Mouse (Mus musculus) stomach, embryonic 14.5 days (tissue): ENCODE results near the gene Eml2. TPM values are rescaled to one million over a fixed set of nuclear protein-coding genes. Genes with fewer than 3 reads are reported as not detected.
A peak's percentile ranks its signal among the peaks of the same experiment; 100 is the strongest.

Experiments used
- ATAC-seq: fragments of 200-750 bp; cut with Nextera tagmentation; 2 replicates; pipeline ENCODE4 v1.8.0; 2017; ENCODE audit warnings: low read depth, moderate TSS enrichment; ENCODE audit not compliant: insufficient number of reproducible peaks, insufficient read depth, low FRiP score
- H3K27ac ChIP-seq: fragments of 300-500 bp; sonication (generic); 2 replicates; pipeline ENCODE4 v1.5.1; 2014; ENCODE audit warnings: mild to moderate bottlenecking, low read length, moderate library complexity, mixed read lengths
- H3K27me3 ChIP-seq: fragments of 300-500 bp; sonication (generic); 2 replicates; pipeline ENCODE4 v1.6.1; 2014; ENCODE audit warnings: low read length, control low read depth, mixed read lengths; ENCODE audit not compliant: control insufficient read depth, insufficient read depth
- H3K36me3 ChIP-seq: fragments of 300-500 bp; sonication (generic); 2 replicates; pipeline ENCODE4 v1.6.1; 2014; ENCODE audit warnings: mild to moderate bottlenecking, control low read depth, low read length, moderate library complexity, mixed read lengths; ENCODE audit not compliant: control insufficient read depth, insufficient read depth
- H3K4me1 ChIP-seq: fragments of 300-500 bp; sonication (generic); 2 replicates; pipeline ENCODE4 v1.6.1; 2014; ENCODE audit warnings: low read length, control low read depth, mixed read lengths; ENCODE audit not compliant: control insufficient read depth, insufficient read depth
- H3K4me2 ChIP-seq: fragments of 300-500 bp; sonication (generic); replicated peaks from 2 replicates; pipeline ENCODE4 v1.6.1; 2014; ENCODE audit warnings: low read depth, low read length, control low read depth
- H3K4me3 ChIP-seq: fragments of 300-500 bp; sonication (generic); 2 replicates; pipeline ENCODE4 v1.5.1; 2014; ENCODE audit warnings: low read depth, low read length, control low read depth
- H3K9ac ChIP-seq: fragments of 300-500 bp; sonication (generic); replicated peaks from 2 replicates; pipeline ENCODE4 v1.6.1; 2014; ENCODE audit warnings: low read depth, mild to moderate bottlenecking, control low read depth, low read length, moderate library complexity, mixed read lengths
- H3K9me3 ChIP-seq: fragments of 300-500 bp; sonication (generic); 2 replicates; pipeline ENCODE4 v1.6.1; 2016; ENCODE audit warnings: low read depth, low read length, control low read depth; ENCODE audit not compliant: control insufficient read depth
- WGBS: fragments of 180-500 bp; shearing (Covaris S2); extraction: QIAGEN DNeasy Blood & Tissue Kit; methylation state at CpG from one replicate; pipeline ENCODE4 v1.1.7; 2014; 5-methylcytosine and 5-hydroxymethylcytosine counted together
- polyA plus RNA-seq: library from polyadenylated mRNA; unstranded; fragments of >200 nt; fragmentation: Nextera tagmentation; extraction: Ambion mirVana; gene quantifications from 2 replicates; pipeline ENCODE4 v1.2.1, GENCODE M21; 2014

Gene Eml2
- polyA plus RNA-seq, 1 experiment from 2014 or later: 4.8 TPM

DNA sequence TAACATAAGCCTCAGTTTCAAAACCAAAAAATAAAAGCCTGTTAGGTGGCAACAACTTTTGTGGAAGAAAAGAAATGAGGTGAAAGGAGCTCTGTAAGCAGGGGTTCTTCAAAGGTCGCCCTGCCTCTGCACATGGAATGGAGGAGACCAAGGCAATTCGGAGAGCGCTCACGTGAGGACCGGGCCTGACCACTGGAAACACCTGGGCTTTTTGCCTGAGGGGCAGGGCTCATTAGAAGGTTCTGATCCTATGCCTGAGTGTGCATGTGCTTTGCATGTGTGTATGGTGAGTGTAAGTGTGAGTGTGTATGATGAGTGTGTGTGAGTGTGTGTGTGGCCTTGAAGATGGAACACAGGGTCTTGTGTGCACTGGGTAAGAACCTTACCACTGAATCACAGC, 54.7 kb downstream of the Eml2 start:
- no peaks in the 10 kb centered on the region for H3K27me3 ChIP-seq
- WGBS: 94% methylated on average over 5 of the region's 5 CpGs
- peaks cover 10% of the 10 kb centered on the region; the same call in 1 of the 2 replicates for H3K4me1 ChIP-seq
- no peak overlapping the region for H3K4me2 ChIP-seq
- H3K4me3 ChIP-seq: no peak overlapping the region
- H3K36me3 ChIP-seq: no peaks in the 10 kb centered on the region
- no peak overlapping the region for H3K9ac ChIP-seq
- H3K27ac ChIP-seq: no peak overlapping the region
- ATAC-seq: no peak
- no peaks in the 10 kb centered on the region for H3K9me3 ChIP-seq

DNA sequence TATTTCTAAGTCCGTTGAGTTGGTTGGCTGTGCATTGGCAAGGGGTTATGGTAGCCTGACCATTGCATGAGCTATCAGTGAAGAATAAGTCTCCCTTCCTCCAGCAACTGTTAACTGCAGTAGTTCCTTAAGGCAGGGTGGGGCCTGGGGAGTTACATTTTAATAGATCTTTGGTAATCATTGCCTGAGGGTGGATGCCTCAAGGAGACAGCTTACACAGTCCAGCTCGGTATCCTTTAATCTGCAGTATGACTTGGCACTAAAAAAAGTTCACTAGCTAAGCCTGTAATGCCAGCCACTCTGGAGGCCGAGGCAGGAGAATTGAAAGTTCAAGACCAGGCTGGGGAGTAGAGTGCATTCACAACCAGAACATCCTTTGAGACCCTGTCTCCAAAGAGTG, 55.6 kb downstream of the Eml2 start:
- no peak for ATAC-seq
- H3K36me3 ChIP-seq: no peaks in the 10 kb centered on the region
- no peak overlapping the region for H3K27ac ChIP-seq
- H3K27me3 ChIP-seq: no peaks in the 10 kb centered on the region
- H3K9me3 ChIP-seq: no peaks in the 10 kb centered on the region
- H3K4me3 ChIP-seq: no peak overlapping the region
- peaks cover 10% of the 10 kb centered on the region; the same call in 1 of the 2 replicates for H3K4me1 ChIP-seq
- 89% methylated on average over 3 of the region's 3 CpGs for whole genome bisulfite sequencing
- no peak overlapping the region for H3K9ac ChIP-seq
- H3K4me2 ChIP-seq: no peak overlapping the region

DNA sequence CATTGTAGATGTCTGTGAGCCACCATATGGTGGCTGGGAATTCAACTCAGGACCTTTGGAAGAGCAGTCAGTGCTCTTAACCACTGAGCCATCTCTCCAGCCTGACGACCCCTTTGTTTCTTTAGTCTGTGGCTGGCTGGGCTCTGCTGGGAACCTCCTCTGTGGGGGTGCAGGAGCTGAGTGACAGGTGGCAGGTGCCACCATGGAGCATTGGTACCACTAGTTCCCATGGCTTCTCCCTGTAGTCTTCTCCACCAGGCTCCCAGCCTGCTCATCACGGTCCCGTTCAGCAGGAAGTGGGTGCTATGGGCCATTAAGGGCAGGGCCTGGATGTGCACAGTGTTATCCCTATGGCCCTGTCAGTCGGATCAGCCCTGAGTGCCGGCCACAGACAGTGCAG, 58.4 kb downstream of the Eml2 start:
- H3K27ac ChIP-seq: no peak overlapping the region
- 77% methylated on average over 5 of the region's 5 CpGs for WGBS

DNA sequence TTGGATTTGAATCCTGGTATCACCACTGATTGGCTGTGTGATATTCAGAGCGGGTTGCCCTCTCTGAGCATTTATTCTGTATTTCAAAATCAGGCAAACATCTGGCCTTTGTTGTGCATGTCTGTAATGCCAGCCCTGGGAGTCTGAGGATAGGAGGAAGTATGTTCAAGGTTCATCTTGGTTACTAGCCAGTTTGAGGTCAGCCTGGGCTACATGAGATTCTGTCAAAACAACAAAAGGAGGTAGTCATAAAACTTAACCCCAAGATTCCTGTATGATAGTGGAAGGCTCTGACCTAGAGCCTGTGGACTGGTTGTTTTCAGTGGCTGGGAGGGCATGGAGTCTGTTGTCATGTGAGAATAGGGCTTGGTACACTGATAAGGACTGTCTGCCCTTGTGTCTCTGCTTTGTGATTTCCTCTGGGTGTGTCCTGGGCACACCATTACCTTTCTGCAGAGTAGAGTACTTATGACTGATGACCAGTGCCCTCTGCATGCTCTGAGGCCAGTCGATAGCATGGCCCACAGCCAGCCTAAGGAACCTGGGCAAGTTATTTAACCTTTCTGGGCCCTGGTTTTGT, 59.0 kb downstream of the Eml2 start:
- H3K36me3 ChIP-seq: no peaks in the 10 kb centered on the region
- H3K27ac ChIP-seq: no peak overlapping the region
- WGBS: 76% methylated on average over 2 of the region's 2 CpGs

More for the DNA sequence above, 58.4 kb downstream of the Eml2 start:
- Histone ChIP-seq H3K4me2 (no peak overlapping the region), H3K9me3 (no peaks in the 10 kb centered on the region), H3K36me3 (no peaks in the 10 kb centered on the region), H3K27me3 (no peaks in the 10 kb centered on the region), H3K4me1 (peaks cover 7% of the 10 kb centered on the region; the same call in 1 of the 2 replicates), H3K9ac (no peak overlapping the region), H3K4me3 (no peak overlapping the region)
- no peak for ATAC-seq

DNA sequence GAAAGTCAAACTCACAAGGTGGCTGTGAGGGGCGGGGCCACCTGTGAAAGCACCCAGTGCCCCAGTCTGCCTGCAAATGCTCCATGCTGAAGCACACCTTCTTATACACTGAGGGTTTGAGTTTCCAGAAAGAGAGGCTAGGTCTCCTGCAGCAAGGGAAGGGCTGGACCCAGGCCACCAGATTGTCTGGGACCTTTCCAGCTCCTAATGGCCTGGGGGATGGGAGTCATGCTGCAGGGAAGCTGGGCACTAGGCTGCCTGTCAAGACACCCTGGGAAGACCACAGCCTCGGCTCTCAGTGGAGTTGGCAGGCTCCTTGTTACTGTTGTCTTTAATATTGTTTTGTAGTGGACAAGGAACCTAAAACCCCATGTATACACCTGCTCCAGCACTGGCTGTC, 60.2 kb downstream of the Eml2 start:
- Histone ChIP-seq H3K9ac (no peak overlapping the region), H3K4me2 (no peak overlapping the region), H3K27me3 (no peaks in the 10 kb centered on the region), H3K36me3 (no peaks in the 10 kb centered on the region; the same call in 1 of the 2 replicates), H3K4me1 (peaks cover 11% of the 10 kb centered on the region; the same call in 1 of the 2 replicates), H3K9me3 (no peaks in the 10 kb centered on the region), H3K27ac (no peak overlapping the region), H3K4me3 (no peak overlapping the region)
- ATAC-seq: no peak
- 70% methylated on average over 2 of the region's 2 CpGs for WGBS

More for the DNA sequence above, 59.0 kb downstream of the Eml2 start:
- no peaks in the 10 kb centered on the region for H3K27me3 ChIP-seq
- H3K4me3 ChIP-seq: no peak overlapping the region
- H3K4me1 ChIP-seq: peaks cover 11% of the 10 kb centered on the region; the same call in 1 of the 2 replicates
- H3K9ac ChIP-seq: no peak overlapping the region
- H3K9me3 ChIP-seq: no peaks in the 10 kb centered on the region
- H3K4me2 ChIP-seq: no peak overlapping the region
- ATAC-seq: no peak

DNA sequence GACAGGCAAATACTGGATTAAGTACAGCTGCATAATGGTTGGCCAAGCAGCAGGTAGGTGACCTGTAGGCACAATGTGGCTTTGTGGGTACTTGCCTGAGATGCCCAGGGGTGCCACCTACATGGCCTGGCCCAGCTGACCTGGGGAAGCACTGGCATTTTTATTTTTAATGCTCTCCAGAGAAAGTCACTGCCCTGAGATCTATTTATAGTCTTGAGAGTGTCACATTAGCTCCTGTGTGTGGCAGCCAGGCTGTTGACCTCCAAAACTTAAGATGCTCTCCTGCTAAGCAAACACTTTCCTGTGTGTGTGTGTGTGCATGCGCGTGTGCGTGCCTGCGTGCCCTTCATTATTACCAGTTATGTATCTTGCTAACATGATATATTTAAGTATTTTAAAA, 62.1 kb downstream of the Eml2 start:
- ATAC-seq: no peak

DNA sequence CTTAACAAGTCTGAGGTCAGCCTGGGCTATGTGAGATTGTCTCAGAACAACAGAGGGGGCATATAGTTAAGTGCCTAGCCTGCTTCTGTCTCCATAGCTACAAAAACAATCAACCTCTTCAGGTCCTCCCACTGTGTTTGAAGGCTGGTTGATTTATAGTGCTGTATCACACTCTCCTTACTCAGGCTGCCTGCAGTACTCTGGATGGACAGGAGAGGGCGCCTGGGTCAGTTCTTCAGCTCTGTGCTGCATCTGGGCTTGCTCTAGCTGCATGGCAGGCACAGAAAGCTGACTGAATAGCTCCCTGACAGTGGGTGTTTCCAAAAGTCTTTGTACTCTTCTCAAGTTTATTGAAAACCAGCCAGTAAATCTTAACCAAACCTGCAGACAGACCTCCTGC, 63.2 kb downstream of the Eml2 start:
- WGBS: 0% methylated on average over 1 of the region's 1 CpGs
- H3K4me3 ChIP-seq: no peak overlapping the region
- H3K27ac ChIP-seq: no peak overlapping the region
- no peak overlapping the region for H3K4me2 ChIP-seq
- H3K4me1 ChIP-seq: peaks cover 11% of the 10 kb centered on the region; the same call in 1 of the 2 replicates
- peak; percentile 83 for ATAC-seq
- no peak overlapping the region for H3K9ac ChIP-seq
- H3K36me3 ChIP-seq: no peaks in the 10 kb centered on the region; the same call in 1 of the 2 replicates
- H3K27me3 ChIP-seq: no peaks in the 10 kb centered on the region
- no peaks in the 10 kb centered on the region for H3K9me3 ChIP-seq

More for the DNA sequence above, 62.1 kb downstream of the Eml2 start:
- Histone ChIP-seq H3K36me3 (no peaks in the 10 kb centered on the region; the same call in 1 of the 2 replicates), H3K4me2 (no peak overlapping the region), H3K9me3 (no peaks in the 10 kb centered on the region), H3K4me1 (peaks cover 11% of the 10 kb centered on the region; the same call in 1 of the 2 replicates), H3K27ac (no peak overlapping the region), H3K9ac (no peak overlapping the region), H3K4me3 (no peak overlapping the region), H3K27me3 (no peaks in the 10 kb centered on the region)
- 95% methylated on average over 4 of the region's 4 CpGs for WGBS

DNA sequence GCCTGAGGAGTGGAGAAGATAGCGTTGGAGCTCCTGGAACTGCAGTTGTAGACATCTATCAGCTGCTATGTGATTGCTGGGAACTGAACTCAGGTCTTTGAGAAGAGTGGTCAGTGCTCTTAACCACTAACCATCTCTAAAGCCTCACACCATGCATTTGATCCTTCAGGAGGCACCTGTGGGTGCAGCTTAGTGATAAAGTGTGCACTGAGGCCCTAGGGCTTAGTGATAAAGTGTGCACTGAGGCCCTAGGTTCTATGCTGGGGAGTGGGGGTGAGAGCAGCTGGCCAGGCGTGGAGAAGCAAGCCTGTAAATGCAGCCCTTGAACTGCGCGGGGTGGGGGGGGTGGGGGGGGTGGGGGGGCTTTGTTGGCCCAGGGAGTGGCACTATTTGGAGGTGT, 63.8 kb downstream of the Eml2 start:
- H3K27me3 ChIP-seq: no peaks in the 10 kb centered on the region
- peak overlapping the region; percentile 33; the same call in 1 of the 2 replicates for H3K27ac ChIP-seq
- no peak for ATAC-seq

More for the DNA sequence above, 63.8 kb downstream of the Eml2 start:
- Histone ChIP-seq H3K36me3 (peaks cover 3% of the 10 kb centered on the region), H3K4me2 (no peak overlapping the region), H3K9ac (no peak overlapping the region), H3K4me3 (no peak overlapping the region), H3K4me1 (peaks cover 11% of the 10 kb centered on the region; the same call in 1 of the 2 replicates), H3K9me3 (no peaks in the 10 kb centered on the region)
- 56% methylated on average over 2 of the region's 4 CpGs for WGBS
